Mouse (Mus musculus): ENCODE measurements around the gene Aqp6.

DNA sequence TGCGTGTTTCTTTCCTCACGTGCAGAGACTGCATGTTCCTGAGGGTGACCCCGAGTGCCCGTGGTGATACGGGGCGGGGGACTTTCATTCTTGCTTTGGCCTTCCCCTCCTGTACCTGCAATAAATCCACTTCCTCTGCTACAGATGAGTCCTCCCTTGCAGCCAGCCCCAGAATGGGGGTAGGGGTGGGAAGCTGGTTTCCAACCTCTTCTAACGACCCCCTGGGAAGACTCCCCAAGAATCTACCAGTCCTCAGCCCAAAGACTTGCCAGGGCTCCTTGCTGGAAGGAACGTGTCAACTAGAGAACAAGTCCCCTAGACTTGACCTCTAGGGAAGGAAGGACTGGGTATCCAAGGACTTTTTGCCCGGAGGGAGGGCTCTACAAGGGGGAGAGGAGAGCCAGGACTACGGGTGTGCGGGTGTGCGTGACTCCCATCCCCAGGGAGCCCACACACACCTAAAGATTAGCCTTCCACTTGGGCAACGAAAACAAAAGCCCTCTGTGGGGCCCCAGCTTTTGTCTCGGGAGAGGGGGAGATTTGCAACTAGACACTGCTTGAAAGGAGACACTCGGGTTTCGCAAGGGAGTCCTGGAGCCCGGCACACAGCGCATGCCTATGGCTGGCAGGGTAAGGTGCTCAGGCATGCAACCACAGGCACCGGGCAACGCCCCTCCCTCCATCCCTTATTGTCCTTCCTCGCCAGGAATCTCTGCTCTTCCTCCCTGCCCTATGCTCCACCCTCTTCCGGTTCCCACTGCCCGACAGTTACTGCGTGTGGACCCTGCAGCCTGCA, 16.6 kb upstream of the Aqp6 start:
- no peak for TF ChIP-seq POLR2A (IDR thresholded peaks at IDR 0.05; ENCODE audit: low read depth, low read length)
- TF ChIP-seq CTCF (conservative IDR thresholded peaks at IDR 0.05; ENCODE audit: insufficient read depth, insufficient read length, low read depth, low read length), result no peak

Measured in kidney, adult 2 months (tissue).